Mouse (Mus musculus) liver, embryonic 13.5 days (tissue): Measurements from ENCODE around the gene Hdgf. TPM values are rescaled to one million over a fixed set of nuclear protein-coding genes. Genes with fewer than 3 reads are reported as not detected.

Experiments
- ATAC-seq: fragments of 200-750 bp; cut with Nextera tagmentation; 2 replicates; pipeline ENCODE4 v1.8.0; 2017; ENCODE audit warnings: low read depth, mild to moderate bottlenecking, moderate number of reproducible peaks, moderate library complexity
- DNase-seq: peaks from one replicate; pipeline ENCODE4 v3.0.0; 2022
- H3K27ac ChIP-seq: fragments of 300-500 bp; sonication (generic); 2 replicates; pipeline ENCODE4 v1.5.1; 2015; ENCODE audit warnings: moderate library complexity, mild to moderate bottlenecking, inconsistent platforms
- H3K27me3 ChIP-seq: fragments of 300-500 bp; sonication (generic); 2 replicates; pipeline ENCODE4 v1.6.1; 2015; ENCODE audit warnings: mild to moderate bottlenecking, inconsistent platforms
- H3K36me3 ChIP-seq: fragments of 300-500 bp; sonication (generic); 2 replicates; pipeline ENCODE4 v1.6.1; 2015; ENCODE audit warnings: mild to moderate bottlenecking, inconsistent platforms
- H3K4me1 ChIP-seq: fragments of 300-500 bp; sonication (generic); replicated peaks from 2 replicates; pipeline ENCODE4 v1.6.1; 2015; ENCODE audit warnings: inconsistent platforms
- H3K4me2 ChIP-seq: fragments of 300-500 bp; sonication (generic); 2 replicates; pipeline ENCODE4 v1.6.1; 2015; ENCODE audit warnings: inconsistent platforms, mild to moderate bottlenecking, moderate library complexity
- H3K4me3 ChIP-seq: fragments of 300-500 bp; sonication (generic); replicated peaks from 2 replicates; pipeline ENCODE4 v1.5.1; 2015; ENCODE audit warnings: mild to moderate bottlenecking, inconsistent platforms
- H3K9ac ChIP-seq: fragments of 300-500 bp; sonication (generic); 2 replicates; pipeline ENCODE4 v1.6.1; 2015; ENCODE audit warnings: mild to moderate bottlenecking, inconsistent platforms
- H3K9me3 ChIP-seq: fragments of 300-500 bp; sonication (generic); replicated peaks from 2 replicates; pipeline ENCODE4 v1.6.1; 2016; ENCODE audit warnings: inconsistent platforms
- WGBS: fragments of 180-500 bp; shearing (Covaris S2); methylation state at CpG from one replicate; pipeline ENCODE4 v1.1.7; 2015; ENCODE audit not compliant: insufficient replicate concordance; 5-methylcytosine and 5-hydroxymethylcytosine counted together
- polyA plus RNA-seq: library from polyadenylated mRNA; unstranded; fragments of >200 nt; fragmentation: Nextera tagmentation; extraction: Ambion mirVana; gene quantifications from 2 replicates; pipeline ENCODE4 v1.2.1, GENCODE M21; 2015

Hdgf gene
- polyA plus RNA-seq, 1 experiment from 2014 or later: 283 TPM

DNA sequence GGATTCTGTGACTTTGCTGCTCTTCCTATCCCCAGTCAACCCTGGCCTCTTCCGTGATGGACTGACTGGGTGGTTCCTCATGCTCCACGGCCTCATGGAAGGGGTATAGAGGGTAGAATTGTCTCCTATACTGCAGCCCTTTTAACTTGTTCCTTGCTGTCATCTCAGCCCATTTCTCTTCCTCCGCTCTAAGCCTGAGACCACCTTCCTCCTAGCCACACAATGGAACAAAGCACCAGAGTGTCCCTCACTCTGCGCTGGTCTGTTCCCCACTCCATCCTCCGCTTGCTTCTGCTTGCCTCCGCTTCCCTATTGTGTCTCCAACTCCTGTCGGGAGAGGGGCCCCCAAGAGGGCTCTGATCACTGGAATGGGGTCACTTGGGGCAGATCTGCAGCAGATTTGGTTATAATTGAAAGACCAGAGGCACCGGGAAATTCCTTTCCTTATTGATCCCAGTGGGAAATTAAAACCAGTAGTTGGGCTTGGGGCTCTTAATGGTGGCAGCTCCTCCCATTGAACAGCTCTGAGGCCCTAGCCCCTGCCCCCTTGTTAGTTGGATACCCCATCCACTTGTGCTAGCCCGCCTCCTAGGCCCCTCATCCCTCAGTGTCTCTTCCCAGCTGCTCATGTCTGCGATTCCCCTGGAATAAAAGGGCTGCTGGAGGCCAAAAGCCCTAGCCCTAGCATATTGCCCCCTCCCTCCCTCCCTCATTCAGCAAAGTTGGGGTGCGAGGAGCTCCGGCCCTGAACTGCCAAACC is 39.8 kb downstream of the Hdgf start:
- H3K4me2 ChIP-seq: no peak overlapping the region
- no peak for DNase-seq
- H3K27me3 ChIP-seq: peaks cover 69% of the 10 kb centered on the region
- 29% methylated on average over 12 of the region's 12 CpGs for WGBS
- peaks cover 32% of the 10 kb centered on the region for H3K4me1 ChIP-seq
- H3K4me3 ChIP-seq: no peak overlapping the region
- H3K36me3 ChIP-seq: peaks cover 19% of the 10 kb centered on the region
- no peak overlapping the region for H3K27ac ChIP-seq
- H3K9ac ChIP-seq: no peak overlapping the region
- H3K9me3 ChIP-seq: no peaks in the 10 kb centered on the region
- no peak for ATAC-seq

DNA sequence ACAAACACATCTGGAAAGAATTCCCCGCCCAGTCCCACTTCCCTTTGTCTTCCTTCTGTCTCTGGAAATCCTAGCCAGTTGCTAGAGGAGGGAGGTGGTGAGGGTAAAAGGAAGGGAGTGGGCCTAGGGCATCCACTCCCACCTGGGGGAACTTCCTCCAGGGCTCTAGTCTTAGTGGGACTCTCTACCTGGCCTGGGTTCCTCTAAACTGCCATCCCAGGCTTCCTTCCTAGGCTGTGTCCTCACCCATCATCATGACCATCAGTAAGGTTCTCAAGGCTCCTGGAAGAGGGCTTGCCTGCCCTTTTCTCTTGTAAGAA is 40.4 kb downstream of the Hdgf start:
- Histone ChIP-seq H3K9ac (no peak overlapping the region), H3K9me3 (no peaks in the 10 kb centered on the region), H3K36me3 (peaks cover 14% of the 10 kb centered on the region), H3K4me1 (peaks cover 32% of the 10 kb centered on the region), H3K4me3 (no peak overlapping the region), H3K4me2 (no peak overlapping the region), H3K27me3 (peaks cover 74% of the 10 kb centered on the region), H3K27ac (no peak overlapping the region)
- DNase-seq: no peak
- no peak for ATAC-seq
- WGBS: 38% methylated on average over 1 of the region's 1 CpGs

DNA sequence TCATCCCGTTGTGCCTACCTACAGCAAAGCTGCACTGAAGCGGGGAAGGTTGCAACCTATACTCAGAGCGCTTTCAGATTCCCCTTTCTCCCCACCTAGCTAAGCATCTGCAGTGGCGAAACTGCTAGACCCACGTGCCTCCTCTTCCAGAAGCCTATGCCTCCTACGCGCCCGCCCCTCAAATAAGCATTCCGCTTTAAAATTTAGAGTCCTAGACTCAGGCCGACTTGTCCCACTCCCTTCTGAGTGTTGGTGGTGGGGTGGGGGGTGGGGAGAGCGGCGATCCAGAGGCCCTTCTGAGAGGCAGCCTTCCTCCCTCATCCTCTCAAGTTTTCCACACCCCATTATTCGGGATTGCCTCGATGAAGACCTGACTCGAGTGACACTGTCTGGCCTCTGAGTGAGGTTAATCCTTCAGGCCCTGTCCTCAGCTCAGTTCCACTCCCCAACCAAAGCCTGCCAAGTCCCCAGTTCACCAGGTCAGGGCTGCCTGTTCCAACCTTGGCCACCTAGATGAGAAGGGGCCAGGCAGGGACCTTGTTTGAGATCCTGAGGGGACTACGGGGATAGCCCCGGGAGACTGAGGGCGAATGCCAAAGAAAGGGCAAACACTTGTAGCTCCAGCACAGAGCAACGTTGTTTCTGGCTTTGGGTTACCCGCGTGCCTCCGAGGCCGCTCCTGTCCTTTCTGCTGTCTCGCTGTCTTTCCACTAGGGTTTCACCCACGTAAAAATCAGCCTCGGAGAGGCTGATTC is 41.1 kb downstream of the Hdgf start:
- Histone ChIP-seq H3K4me1 (peaks cover 35% of the 10 kb centered on the region), H3K27ac (no peak overlapping the region), H3K27me3 (peaks cover 81% of the 10 kb centered on the region)

DNA sequence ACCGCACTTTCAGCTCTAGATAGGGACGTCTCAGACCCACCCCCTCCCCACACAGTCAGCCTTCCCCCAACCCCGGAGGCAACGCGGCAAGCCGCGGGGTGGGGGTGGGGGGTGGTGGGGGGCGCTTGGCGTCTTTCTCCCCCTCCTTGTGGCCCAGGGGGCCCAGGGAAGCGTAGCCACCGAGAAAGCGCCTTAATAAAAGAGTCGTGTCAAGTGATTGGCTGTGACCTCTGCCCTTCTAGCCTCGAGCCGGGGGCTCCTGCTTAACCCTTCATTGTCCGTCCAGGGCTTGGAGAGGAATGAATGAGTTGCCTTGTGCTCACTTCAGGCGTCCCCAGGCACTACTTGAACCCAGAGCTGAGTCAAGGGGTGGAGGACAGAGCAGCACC is 41.7 kb downstream of the Hdgf start:
- no peak for DNase-seq
- H3K9ac ChIP-seq: no peak overlapping the region
- H3K4me1 ChIP-seq: peaks cover 38% of the 10 kb centered on the region
- no peaks in the 10 kb centered on the region for H3K9me3 ChIP-seq
- no peak for ATAC-seq
- H3K4me2 ChIP-seq: peak overlapping the region; percentile 50
- H3K4me3 ChIP-seq: peak overlapping the region; percentile 22; the same call in 1 of the 2 replicates
- peaks cover 87% of the 10 kb centered on the region for H3K27me3 ChIP-seq
- H3K36me3 ChIP-seq: peaks cover 3% of the 10 kb centered on the region
- WGBS: 0% methylated on average over 15 of the region's 17 CpGs
- no peak overlapping the region for H3K27ac ChIP-seq

More for the DNA sequence above, 41.1 kb downstream of the Hdgf start:
- no peak overlapping the region for H3K9ac ChIP-seq
- H3K36me3 ChIP-seq: peaks cover 7% of the 10 kb centered on the region
- no peak for DNase-seq
- peak overlapping the region; percentile 22; the same call in 1 of the 2 replicates for H3K4me3 ChIP-seq
- no peak for ATAC-seq
- H3K4me2 ChIP-seq: peak overlapping the region; percentile 50
- H3K9me3 ChIP-seq: no peaks in the 10 kb centered on the region
- 4% methylated on average over 26 of the region's 26 CpGs for WGBS

DNA sequence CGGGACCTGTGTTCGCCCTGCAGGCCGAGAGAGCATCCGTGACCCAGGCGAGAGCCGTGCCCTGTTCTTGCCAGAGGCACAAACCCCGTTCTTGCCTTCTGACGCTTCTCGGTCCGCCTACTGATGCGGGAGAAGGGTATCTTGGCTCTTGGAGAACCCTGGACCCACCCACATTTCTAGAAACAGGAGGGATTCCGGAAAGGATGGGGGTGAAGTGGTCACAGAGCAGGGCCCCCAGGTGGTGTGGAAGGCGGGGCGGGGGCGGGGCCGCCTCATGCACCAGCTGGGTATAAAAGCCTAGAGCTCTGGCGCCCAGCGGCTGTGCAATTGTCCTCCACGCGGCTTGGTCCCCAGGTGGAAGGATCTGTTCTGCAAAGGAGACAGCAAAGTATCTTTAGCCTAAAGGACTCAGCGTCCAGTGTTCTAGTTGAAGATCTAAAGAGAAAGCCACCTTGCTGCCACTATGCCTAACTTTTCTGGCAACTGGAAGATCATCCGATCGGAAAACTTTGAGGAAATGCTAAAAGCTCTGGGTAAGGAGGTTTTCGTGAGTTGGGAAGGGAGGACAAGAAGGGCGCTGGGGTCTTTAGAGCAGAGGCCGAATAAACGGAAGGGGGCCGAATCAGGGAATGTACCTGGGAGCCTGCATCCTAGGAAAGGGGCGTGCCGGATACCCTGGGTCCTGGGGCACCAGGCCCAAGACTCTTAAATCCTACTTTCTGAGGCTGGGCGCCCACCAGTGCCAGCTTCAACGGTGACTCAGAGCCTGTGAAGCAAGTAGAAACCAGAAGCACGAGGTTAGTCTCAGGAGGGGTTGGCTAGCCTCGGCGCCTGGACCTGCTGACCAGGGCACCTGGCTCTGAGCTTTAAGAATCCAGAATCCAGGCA is 42.5 kb downstream of the Hdgf start, which contains the start of gene Crabp2:
Gene Crabp2, plus strand, starts transcription at position 289 of the 888 bp plus-strand sequence.
- Histone ChIP-seq H3K9me3 (no peaks in the 10 kb centered on the region), H3K27me3 (peaks cover 95% of the 10 kb centered on the region), H3K4me1 (peaks cover 38% of the 10 kb centered on the region), H3K36me3 (no peaks in the 10 kb centered on the region), H3K4me2 (peak within 1 kb of the TSS; percentile 50), H3K27ac (no peak within 1 kb of the TSS), H3K9ac (no peak within 1 kb of the TSS), H3K4me3 (peak within 1 kb of the TSS; percentile 22)
- WGBS: 4% methylated on average over 35 of the region's 35 CpGs
- DNase-seq: no peak
- no peak for ATAC-seq

DNA sequence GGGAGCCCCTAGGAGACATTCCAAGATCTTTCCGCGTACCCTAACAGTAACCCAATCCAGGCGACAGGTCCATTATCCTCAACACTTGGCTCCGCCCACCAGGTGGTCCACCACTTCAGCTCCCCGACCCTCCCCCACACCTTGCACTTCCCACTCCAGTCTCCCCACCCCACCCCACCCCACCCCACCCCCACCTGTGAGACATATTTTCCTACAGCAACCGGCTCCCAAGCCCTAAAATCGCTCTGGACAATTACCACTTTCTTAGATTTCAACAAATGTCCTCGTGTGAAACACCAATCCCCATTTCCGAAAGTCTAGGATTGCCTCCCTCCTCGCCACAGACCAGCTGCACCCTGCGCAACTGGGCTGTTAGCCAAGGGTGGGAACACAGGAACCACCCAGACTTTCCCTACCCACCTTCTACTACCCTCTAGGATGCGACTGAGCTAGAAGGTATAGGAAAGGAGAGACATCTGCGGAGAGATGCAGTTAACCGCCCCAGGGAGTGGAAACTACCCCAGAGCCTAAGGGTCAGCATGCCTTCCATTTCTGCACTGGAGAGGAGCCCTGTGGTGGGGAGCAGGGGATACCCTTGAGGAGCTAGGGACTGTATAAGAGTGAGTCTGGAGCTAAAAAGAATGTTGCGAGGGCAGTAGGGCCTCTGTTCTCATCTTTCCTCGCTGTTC is 43.3 kb downstream of the Hdgf start:
- Histone ChIP-seq H3K4me1 (peaks cover 38% of the 10 kb centered on the region), H3K4me2 (no peak overlapping the region), H3K9ac (no peak overlapping the region), H3K27ac (no peak overlapping the region), H3K36me3 (no peaks in the 10 kb centered on the region), H3K4me3 (no peak overlapping the region), H3K9me3 (no peaks in the 10 kb centered on the region), H3K27me3 (peaks cover 100% of the 10 kb centered on the region)
- 12% methylated on average over 16 of the region's 16 CpGs for WGBS
- no peak for ATAC-seq
- DNase-seq: no peak

DNA sequence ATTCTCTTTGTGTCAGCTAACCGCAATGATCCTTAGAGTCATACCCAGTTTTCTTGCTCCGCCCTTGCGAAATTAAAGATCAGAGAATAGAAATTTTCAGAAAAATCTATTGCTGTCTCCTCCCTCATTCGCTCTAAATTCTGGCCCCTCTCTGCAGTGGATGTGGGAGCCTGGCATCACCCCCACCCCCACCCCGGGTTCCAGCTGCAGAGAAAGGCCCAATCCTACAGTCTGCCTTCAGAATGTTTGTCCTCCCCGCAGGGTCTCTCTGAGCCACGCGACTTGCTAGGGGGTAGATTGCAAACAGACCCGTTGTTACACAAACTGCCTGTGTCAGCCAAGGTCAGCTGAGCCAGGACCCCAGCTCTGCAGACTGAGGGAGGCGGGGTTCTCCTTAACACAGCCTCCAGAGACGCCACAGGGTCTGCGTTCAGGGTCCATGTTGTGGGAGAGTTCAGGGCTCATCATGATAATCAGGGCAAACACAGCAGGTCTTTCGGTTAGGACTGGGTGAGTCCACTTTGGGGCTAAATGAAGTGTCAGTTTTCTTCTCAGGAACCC is 43.9 kb downstream of the Hdgf start:
- Histone ChIP-seq H3K9me3 (no peaks in the 10 kb centered on the region), H3K9ac (no peak overlapping the region), H3K4me2 (0 out of 2 replicates have a peak overlapping the region, but pooled peaks have one; percentile 4), H3K36me3 (no peaks in the 10 kb centered on the region), H3K27me3 (peaks cover 100% of the 10 kb centered on the region), H3K4me3 (no peak overlapping the region), H3K4me1 (peaks cover 38% of the 10 kb centered on the region), H3K27ac (no peak overlapping the region)
- no peak for DNase-seq
- WGBS: 9% methylated on average over 13 of the region's 13 CpGs
- ATAC-seq: no peak

DNA sequence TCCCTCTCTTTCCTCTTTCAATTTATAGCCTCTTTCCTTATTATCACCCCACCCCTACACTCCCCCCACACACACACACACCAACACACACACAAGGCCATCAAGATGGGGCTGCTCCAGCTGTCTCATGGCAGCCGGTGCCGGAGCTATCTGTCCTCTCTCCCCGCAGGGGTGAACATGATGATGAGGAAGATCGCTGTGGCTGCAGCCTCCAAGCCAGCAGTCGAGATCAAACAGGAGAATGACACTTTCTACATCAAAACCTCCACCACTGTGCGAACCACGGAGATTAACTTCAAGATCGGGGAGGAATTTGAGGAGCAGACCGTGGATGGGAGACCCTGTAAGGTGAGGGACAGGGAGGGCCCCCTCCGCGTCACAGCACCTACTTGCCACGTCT is 45.8 kb downstream of the Hdgf start:
- H3K9me3 ChIP-seq: no peaks in the 10 kb centered on the region
- H3K9ac ChIP-seq: no peak overlapping the region
- H3K4me1 ChIP-seq: peaks cover 37% of the 10 kb centered on the region
- ATAC-seq (no peak), DNase-seq (no peak)
- H3K27me3 ChIP-seq: peaks cover 97% of the 10 kb centered on the region
- H3K27ac ChIP-seq: no peak overlapping the region
- no peaks in the 10 kb centered on the region for H3K36me3 ChIP-seq
- peak overlapping the region; percentile 35 for H3K4me2 ChIP-seq
- no peak overlapping the region for H3K4me3 ChIP-seq
- WGBS: 13% methylated on average over 12 of the region's 12 CpGs

DNA sequence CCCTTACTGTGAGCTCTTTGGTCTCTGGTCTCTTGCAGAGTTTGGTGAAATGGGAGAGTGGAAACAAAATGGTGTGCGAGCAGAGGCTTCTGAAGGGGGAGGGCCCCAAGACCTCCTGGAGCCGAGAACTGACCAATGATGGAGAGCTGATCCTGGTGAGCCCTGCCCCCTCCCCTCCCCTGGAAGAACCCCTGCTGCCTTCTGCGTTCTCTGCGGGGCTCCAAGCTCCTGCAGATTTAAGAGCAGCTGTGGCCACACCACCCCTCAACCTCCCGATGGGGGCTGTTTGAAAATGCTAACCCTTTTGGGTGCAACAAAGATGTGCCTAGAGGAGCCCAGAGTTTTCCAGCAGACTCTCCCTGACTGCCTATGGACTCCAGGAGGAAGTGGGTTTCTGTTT is 46.3 kb downstream of the Hdgf start:
- no peak for ATAC-seq
- Histone ChIP-seq H3K27me3 (peaks cover 95% of the 10 kb centered on the region), H3K9ac (no peak overlapping the region), H3K27ac (no peak overlapping the region), H3K9me3 (no peaks in the 10 kb centered on the region), H3K36me3 (no peaks in the 10 kb centered on the region), H3K4me3 (peak overlapping the region; percentile 9; the same call in 1 of the 2 replicates), H3K4me1 (peaks cover 32% of the 10 kb centered on the region), H3K4me2 (peak overlapping the region; percentile 35)
- DNase-seq: no peak
- 1% methylated on average over 5 of the region's 5 CpGs for WGBS

DNA sequence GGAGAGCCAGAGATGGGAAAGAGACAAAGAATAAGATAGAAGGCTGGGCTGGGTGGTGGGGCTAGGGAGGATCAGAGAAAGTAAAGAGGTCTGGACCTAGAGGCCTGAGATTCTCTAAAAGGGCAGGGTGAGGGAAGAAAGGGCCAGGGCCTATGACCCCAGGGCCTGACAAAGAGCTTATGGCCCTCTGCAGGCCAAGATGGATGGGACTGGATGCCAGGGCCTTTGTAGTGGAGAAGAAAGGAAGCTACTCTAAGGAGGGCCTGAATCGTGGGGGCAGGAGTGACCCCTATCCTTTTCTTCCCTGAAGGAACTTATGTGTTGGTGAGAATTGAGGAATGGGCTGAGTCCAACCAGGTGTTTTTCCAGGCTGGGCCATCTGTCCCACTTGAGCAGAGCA is 51.9 kb downstream of the Hdgf start:
- DNase-seq (no peak), ATAC-seq (no peak)
- peaks cover 8% of the 10 kb centered on the region for H3K4me1 ChIP-seq
- no peak overlapping the region for H3K4me2 ChIP-seq
- H3K9me3 ChIP-seq: no peaks in the 10 kb centered on the region
- H3K9ac ChIP-seq: no peak overlapping the region
- 37% methylated on average over 1 of the region's 1 CpGs for WGBS
- H3K4me3 ChIP-seq: no peak overlapping the region
- H3K27me3 ChIP-seq: peaks cover 75% of the 10 kb centered on the region
- no peaks in the 10 kb centered on the region for H3K36me3 ChIP-seq
- H3K27ac ChIP-seq: no peak overlapping the region
